Mouse (Mus musculus): Measurements from ENCODE around the gene Col4a3. TPM values are rescaled to one million over a fixed set of nuclear protein-coding genes. Genes with fewer than 3 reads are reported as not detected.

The Col4a3 gene
- 1 to 10 TPM; 3.5 to 3.6 TPM for total RNA-seq (2021)

- peak; percentile 71 to 76 for DNase-seq
- intact Hi-C loops (cut with DNase I), result no loop called here
Observed at GRCm38 (mm10) chr1:82586713-82587399, at the start of gene Col4a3, which contains the start of gene Col4a4. Gene Col4a3 (plus strand): TSS chr1:82586921. Gene Col4a4 (minus strand): TSS chr1:82586849.

GRCm38 (mm10) chr1:82537848-82538247 lies 48.9 kb upstream of the Col4a3 start:
- intact Hi-C loops (cut with DNase I), result no loop called here
- DNase-seq, result no peak

GRCm38 (mm10) chr1:82540056-82540455 lies 46.7 kb upstream of the Col4a3 start:
- DNase-seq, result no peak
- intact Hi-C loops (cut with DNase I), result no loop called here

- intact Hi-C loops (cut with DNase I), result no loop called here
- no peak for DNase-seq
Observed at GRCm38 (mm10) chr1:82543934-82544333, 42.8 kb upstream of the Col4a3 start.

GRCm38 (mm10) chr1:82544419-82545185 lies 42.1 kb upstream of the Col4a3 start:
- no peak for DNase-seq
- intact Hi-C loops (cut with DNase I), result no loop called here

GRCm38 (mm10) chr1:82545199-82545960 lies 41.3 kb upstream of the Col4a3 start:
- DNase-seq, result no peak
- intact Hi-C loops (cut with DNase I), result no loop called here

- peak; percentile 28 to 47 for DNase-seq
- intact Hi-C loops (cut with DNase I), result no loop called here
Observed at GRCm38 (mm10) chr1:82554443-82554850, 32.3 kb upstream of the Col4a3 start.

GRCm38 (mm10) chr1:82554889-82555288 lies 31.8 kb upstream of the Col4a3 start:
- no peak for DNase-seq
- intact Hi-C loops (cut with DNase I), result loop anchor here (5.0 kb wide), 1 partner anchor 432 kb away; no protein-coding TSS in a partner anchor

GRCm38 (mm10) chr1:82560223-82560622 lies 26.5 kb upstream of the Col4a3 start:
- intact Hi-C loops (cut with DNase I), result no loop called here
- no peak for DNase-seq

- intact Hi-C loops (cut with DNase I), result no loop called here
- DNase-seq, result no peak
Observed at GRCm38 (mm10) chr1:82569405-82569804, 17.3 kb upstream of the Col4a3 start.

GRCm38 (mm10) chr1:82571758-82572157 lies 15.0 kb upstream of the Col4a3 start:
- intact Hi-C loops (cut with DNase I), result loop anchor here (5.0 kb wide), 1 partner anchor 71 kb away; no protein-coding TSS in a partner anchor
- DNase-seq, result no peak

GRCm38 (mm10) chr1:82575681-82576080 lies 11.0 kb upstream of the Col4a3 start:
- intact Hi-C loops (cut with DNase I), result no loop called here
- no peak for DNase-seq

GRCm38 (mm10) chr1:82576182-82576581 lies 10.5 kb upstream of the Col4a3 start:
- no peak for DNase-seq
- intact Hi-C loops (cut with DNase I), result no loop called here

GRCm38 (mm10) chr1:82577339-82577738 lies 9.4 kb upstream of the Col4a3 start:
- DNase-seq, result no peak
- intact Hi-C loops (cut with DNase I), result no loop called here

GRCm38 (mm10) chr1:82577915-82578314 lies 8.8 kb upstream of the Col4a3 start:
- intact Hi-C loops (cut with DNase I), result no loop called here
- DNase-seq, result peak; percentile 58 to 70

GRCm38 (mm10) chr1:82578320-82578719 lies 8.4 kb upstream of the Col4a3 start:
- DNase-seq, result peak; percentile 38 to 42
- intact Hi-C loops (cut with DNase I), result no loop called here

- DNase-seq, result no peak
Observed at GRCm38 (mm10) chr1:82585981-82586380, 740 bp upstream of the Col4a3 start.

GRCm38 (mm10) chr1:82590266-82590665 lies 3.5 kb downstream of the Col4a3 start:
- intact Hi-C loops (cut with DNase I), result no loop called here
- DNase-seq, result no peak

More at GRCm38 (mm10) chr1:82585981-82586380, 740 bp upstream of the Col4a3 start:
- intact Hi-C loops (cut with DNase I), result no loop called here

GRCm38 (mm10) chr1:82596864-82597596 lies 10.3 kb downstream of the Col4a3 start:
- intact Hi-C loops (cut with DNase I), result no loop called here
- DNase-seq, result peak; percentile 65 to 72

GRCm38 (mm10) chr1:82603198-82603950 lies 16.7 kb downstream of the Col4a3 start:
- intact Hi-C loops (cut with DNase I), result no loop called here
- no peak for DNase-seq
